Mouse (Mus musculus): ENCODE data around the gene Rccd1.

DNA sequence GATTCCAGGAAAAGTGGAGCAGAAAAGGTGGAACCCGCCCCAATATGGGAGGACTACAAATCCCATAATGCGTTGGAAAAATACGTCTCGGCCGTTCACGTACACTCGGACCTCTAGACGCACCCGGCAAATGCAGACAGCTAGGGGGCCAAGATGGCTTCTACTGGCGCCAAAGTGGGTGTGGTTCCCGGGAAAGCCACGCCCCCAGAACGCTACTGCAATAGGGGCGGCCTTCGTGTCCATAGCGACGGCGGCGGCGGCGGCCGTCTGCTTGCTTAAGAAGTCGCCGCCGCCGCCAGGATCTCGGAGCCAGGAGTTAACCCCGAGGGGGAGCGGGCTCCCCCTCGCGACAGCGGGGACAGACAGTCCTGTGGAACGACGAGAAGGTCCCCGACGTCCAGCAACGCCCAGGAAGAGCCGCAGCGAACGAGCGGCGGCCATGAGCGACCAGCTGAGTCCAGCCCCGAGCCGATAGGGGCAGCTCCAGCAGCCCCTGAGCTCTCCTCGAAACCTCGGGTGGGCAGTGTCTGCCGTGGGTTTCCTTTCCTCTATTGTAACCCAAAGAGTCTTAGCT, 78.0 kb downstream of the Rccd1 start, which contains the start of gene Ttll13:
- peak; percentile 35; the same call in 1 of the 2 replicates for TF ChIP-seq POLR2A (IDR thresholded peaks at IDR 0.05; ENCODE audit: borderline replicate concordance, extremely low read depth, low read depth, low read length)
- no peak for TF ChIP-seq CTCF (IDR thresholded peaks at IDR 0.05; ENCODE audit: insufficient read depth, low read length)
